Mouse (Mus musculus) C2C12 (cell line): Measurements from ENCODE around the gene Syde1.

Experiments
- CTCF ChIP-seq: IDR thresholded peaks from one replicate; pipeline ENCODE4 v1.5.1; 2011; ENCODE audit not compliant: control insufficient read depth, insufficient read depth, insufficient read length
- FOSL1 ChIP-seq: IDR thresholded peaks from one replicate; pipeline ENCODE4 v1.8.0; 2011; ENCODE audit warnings: mild to moderate bottlenecking, low read length; ENCODE audit not compliant: poor library complexity, insufficient read depth, severe bottlenecking

DNA sequence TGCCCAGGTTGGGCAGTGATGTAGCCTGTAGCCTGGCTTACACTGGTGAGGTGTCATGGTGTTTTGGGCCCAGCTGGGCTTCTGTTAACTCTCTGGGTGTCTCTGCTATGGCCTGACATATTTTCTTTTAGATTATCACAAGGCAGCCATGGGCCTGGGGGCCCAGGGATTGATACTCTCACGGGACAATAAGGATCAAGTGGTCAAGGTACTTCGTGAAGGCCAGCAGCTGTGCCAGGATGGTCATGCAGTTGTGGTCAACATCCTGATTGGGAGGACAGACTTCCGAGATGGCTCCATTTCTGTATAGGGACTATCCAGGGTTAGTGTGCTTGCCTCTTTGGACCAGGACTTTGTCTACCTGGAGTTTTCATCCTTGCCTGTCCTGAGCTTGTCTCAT lies 7.8 kb downstream of the Syde1 start:
- TF ChIP-seq CTCF (no peak), FOSL1 (no peak)
